Mouse (Mus musculus): Measurements from ENCODE around the gene Fam241a. TPM values are rescaled to one million over a fixed set of nuclear protein-coding genes. Genes with fewer than 3 reads are reported as not detected.

The Fam241a gene
- polyA plus RNA-seq, 1 experiment = 3.6 TPM

GRCm38 (mm10) chr3:127823886-127824863 is 71.9 kb downstream of the Fam241a start:
- TF ChIP-seq CTCF (IDR thresholded peaks at IDR 0.05; ENCODE audit: extremely low read depth, insufficient read length, insufficient replicate concordance, low read depth, low read length) = no peak
- TF ChIP-seq POLR2A (IDR thresholded peaks at IDR 0.05; ENCODE audit: low read depth, low read length) = no peak
- H3K27me3 ChIP-seq (ENCODE audit: control insufficient read depth, insufficient read depth, low read length) = no peaks in the 10 kb centered on the region
- no peak overlapping the region for H3K27ac ChIP-seq (ENCODE audit: insufficient read depth, low read depth, low read length)
- 83% methylated on average over 17 of the region's 17 CpGs for WGBS
- H3K4me1 ChIP-seq (ENCODE audit: control insufficient read depth, insufficient read depth, insufficient read length, low read length) = peaks cover 8% of the 10 kb centered on the region
- H3K36me3 ChIP-seq (ENCODE audit: control insufficient read depth, insufficient read depth, low read length) = peaks cover 22% of the 10 kb centered on the region
- H3K4me3 ChIP-seq (ENCODE audit: low read depth, low read length) = no peak overlapping the region

DNA sequence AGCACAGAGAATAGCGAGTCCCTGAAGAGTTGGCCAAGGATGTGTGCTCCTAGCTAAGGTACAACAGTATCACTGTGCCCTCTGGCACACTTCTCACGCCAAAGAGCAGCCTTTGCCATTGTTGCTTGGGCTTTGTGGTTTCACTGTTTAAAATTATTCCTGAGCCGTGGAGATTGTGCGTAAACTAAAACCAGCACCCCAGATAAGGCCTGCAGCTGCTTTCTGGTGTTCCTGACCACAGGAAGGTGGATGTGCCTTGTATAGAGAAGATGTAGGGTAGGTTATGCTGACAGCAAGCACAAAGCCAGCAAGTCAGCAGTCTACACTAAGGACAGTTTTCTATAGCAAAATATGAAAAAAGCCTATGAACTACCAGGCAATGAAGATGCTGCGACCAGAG is 74.9 kb downstream of the Fam241a start:
- Histone ChIP-seq H3K27ac (ENCODE audit: insufficient read depth, low read depth, low read length) (no peak overlapping the region), H3K27me3 (ENCODE audit: control insufficient read depth, insufficient read depth, low read length) (no peaks in the 10 kb centered on the region), H3K4me1 (ENCODE audit: control insufficient read depth, insufficient read depth, insufficient read length, low read length) (peaks cover 1% of the 10 kb centered on the region; the same call in 1 of the 2 replicates), H3K4me3 (ENCODE audit: low read depth, low read length) (no peak overlapping the region), H3K36me3 (ENCODE audit: control insufficient read depth, insufficient read depth, low read length) (peaks cover 31% of the 10 kb centered on the region)
- WGBS = 74% methylated on average over 5 of the region's 5 CpGs
- no peak for TF ChIP-seq POLR2A (IDR thresholded peaks at IDR 0.05; ENCODE audit: low read depth, low read length)
- TF ChIP-seq CTCF (IDR thresholded peaks at IDR 0.05; ENCODE audit: extremely low read depth, insufficient read length, insufficient replicate concordance, low read depth, low read length) = no peak

DNA sequence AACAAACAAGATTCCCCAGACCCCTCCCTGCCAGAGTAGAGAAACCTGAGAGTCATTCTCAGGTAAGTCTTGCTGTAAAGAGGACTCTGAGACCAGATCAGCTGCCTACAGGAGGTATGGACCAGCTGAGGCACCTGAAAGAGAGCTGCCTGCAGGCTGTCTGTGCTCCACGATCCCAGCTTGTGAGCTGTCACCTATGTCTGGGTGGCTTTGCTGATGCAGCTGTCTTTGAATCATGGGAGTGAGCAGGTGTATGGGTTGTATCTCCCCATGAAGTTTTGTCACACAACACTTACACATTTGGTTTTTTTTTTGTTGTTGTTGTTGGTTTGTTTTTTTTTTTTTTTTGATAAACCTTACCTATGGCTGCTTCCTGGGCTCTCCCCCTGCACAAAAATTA is 75.7 kb downstream of the Fam241a start:
- no peaks in the 10 kb centered on the region for H3K27me3 ChIP-seq (ENCODE audit: control insufficient read depth, insufficient read depth, low read length)
- 86% methylated on average over 1 of the region's 1 CpGs for WGBS
- peaks cover 2% of the 10 kb centered on the region; the same call in 1 of the 2 replicates for H3K4me1 ChIP-seq (ENCODE audit: control insufficient read depth, insufficient read depth, insufficient read length, low read length)
- H3K27ac ChIP-seq (ENCODE audit: insufficient read depth, low read depth, low read length) = no peak overlapping the region
- TF ChIP-seq POLR2A (IDR thresholded peaks at IDR 0.05; ENCODE audit: low read depth, low read length) (no peak), CTCF (IDR thresholded peaks at IDR 0.05; ENCODE audit: extremely low read depth, insufficient read length, insufficient replicate concordance, low read depth, low read length) (no peak)
- peaks cover 32% of the 10 kb centered on the region for H3K36me3 ChIP-seq (ENCODE audit: control insufficient read depth, insufficient read depth, low read length)
- no peak overlapping the region for H3K4me3 ChIP-seq (ENCODE audit: low read depth, low read length)

Other genes with a start within 250 kb of the Fam241a start
- gene Alpk1, start 115.8 kb downstream of the Fam241a start, polyA plus RNA-seq (2012; rRNA removed) = 0.72 and 1.8 TPM in 2 replicates
- 2.0 and 11.3 TPM in 2 replicates for gene Tifa, start 106.5 kb downstream of the Fam241a start, polyA plus RNA-seq (2012; rRNA removed)
- 14.8 and 38.8 TPM in 2 replicates for gene Ap1ar, start 58.8 kb downstream of the Fam241a start, polyA plus RNA-seq (2012; rRNA removed)